Mouse (Mus musculus) T-cell, adult 2 months (primary cell): ENCODE measurements around the gene Fgf9.

Experiments
- DNase-seq: peaks from one replicate; pipeline ENCODE4 v3.0.0; 2022; ENCODE audit warnings: low spot score

Gene Fgf9

GRCm38 (mm10) chr14:58089486-58089885 is 19.1 kb downstream of the Fgf9 start:
- DNase-seq = no peak

DNA sequence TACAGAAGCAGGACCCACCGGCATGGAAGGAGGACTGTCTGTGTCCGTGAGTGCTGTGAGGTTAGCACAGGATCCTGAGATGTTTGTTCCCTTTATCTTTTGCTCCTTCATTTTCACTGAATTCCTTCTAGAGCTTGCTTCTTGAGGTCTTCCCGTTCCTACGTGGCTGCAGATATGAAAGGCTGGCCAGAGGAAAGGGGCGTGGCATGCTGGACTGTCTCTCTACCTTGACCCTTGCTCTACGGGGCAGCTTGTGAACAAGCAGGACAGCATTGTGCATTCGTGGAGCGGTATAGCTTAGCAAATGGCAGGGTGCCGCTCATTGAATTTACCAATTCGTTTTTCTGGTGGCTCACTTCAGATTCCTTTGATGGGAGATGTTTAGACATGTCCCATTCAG is 21.0 kb downstream of the Fgf9 start:
- no peak for DNase-seq

GRCm38 (mm10) chr14:58099599-58099998 is 29.3 kb downstream of the Fgf9 start:
- DNase-seq = no peak

- no peak for DNase-seq
Measured at GRCm38 (mm10) chr14:58101298-58101697, 31.0 kb downstream of the Fgf9 start.

DNA sequence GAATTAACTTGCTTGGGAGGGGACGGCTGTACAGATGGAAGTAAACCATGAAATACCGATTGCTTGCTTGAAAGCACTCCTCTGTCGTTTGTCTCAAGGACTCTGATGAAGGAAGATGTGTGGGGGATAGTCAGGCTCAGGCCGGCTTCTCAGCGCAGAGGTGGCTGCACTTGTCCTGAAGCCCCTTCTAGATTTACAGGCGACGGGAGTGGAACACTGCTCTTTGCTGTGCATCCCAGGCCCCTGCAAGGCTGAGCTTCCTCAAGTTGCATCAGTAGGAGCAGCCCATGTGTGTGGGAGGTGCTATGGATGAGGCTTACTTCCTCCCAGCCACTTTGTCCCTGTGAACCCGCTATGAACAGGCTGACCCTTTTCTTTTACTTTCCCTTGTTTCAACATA is 33.9 kb downstream of the Fgf9 start:
- DNase-seq = no peak

GRCm38 (mm10) chr14:58105596-58105995 is 35.2 kb downstream of the Fgf9 start:
- no peak for DNase-seq

DNA sequence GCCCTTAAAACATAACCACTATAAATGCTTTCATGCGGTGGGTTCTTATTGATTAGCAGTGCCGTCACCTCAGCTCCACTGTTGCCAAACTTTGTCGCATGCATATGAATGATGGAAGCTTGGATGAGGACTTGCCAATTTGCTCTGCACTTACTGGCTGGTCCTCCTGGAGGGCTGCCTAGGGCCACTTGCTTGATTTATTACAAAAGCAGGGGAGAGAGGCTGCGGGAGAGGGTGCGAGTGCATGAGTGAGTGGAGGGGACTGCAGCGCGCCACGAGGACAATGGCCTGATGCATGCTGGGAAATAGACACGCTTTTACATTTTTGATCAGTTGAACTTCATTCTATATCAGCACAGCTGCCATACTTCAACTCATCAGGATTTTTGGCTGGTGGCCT is 39.3 kb downstream of the Fgf9 start:
- DNase-seq = no peak

DNA sequence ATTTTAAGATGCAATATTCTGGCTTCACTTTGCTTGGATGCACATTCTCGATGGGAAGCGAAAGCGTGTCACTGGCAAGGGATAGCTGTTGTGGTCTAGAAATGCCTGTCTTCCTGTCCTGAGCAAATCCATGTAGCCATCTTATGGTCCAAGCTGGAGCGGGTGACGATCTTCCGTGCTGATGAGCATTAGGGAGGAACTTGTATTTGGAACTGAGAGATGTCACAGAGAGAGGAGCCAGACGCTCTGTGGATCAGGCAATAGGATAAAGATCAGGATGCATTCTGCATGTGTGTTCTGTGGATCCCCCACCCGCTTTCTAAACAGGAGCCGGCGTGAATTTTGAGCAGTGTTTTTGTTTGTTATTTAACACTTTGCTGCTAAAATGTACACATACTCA is 41.2 kb downstream of the Fgf9 start:
- no peak for DNase-seq

DNA sequence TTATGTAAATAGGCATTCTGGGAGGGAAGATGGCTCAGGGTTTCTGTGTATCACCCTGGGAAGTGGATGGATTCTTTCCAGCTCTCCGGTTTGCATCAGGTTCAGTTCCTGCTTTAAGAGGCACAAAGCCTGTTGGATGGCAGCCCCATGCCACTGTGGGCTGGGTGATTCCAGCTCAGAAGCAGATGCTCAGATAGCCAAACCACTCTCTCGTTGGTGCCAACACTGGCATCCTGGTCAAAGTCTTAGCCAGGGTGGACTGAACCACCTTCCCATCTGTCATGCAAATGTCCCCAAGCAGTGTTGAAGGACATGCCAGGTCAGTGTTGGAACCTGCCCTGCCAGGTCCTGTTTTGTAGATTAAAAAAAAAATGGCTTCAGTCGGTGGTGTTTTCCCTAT is 42.0 kb downstream of the Fgf9 start:
- DNase-seq = no peak

DNA sequence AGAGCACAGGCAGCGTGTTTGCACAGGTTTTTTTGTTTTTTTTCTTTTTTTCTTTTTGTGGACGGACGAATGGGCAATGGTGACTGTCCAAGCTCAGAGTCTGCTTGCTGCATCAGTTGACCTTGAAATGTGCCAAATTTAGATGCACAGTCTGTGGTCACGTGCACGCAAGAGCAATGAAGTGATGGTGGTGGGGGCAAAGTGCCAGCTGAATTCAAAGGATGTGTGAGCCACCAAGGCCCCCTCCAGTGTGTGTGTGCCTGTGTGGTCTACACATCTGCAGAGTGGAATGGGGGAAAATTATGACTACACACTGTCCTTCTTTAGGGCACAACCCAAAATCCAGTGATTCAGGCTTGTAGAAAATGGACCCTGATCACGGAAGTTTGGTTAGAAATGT is 42.8 kb downstream of the Fgf9 start:
- no peak for DNase-seq

GRCm38 (mm10) chr14:58114146-58114545 is 43.8 kb downstream of the Fgf9 start:
- no peak for DNase-seq

GRCm38 (mm10) chr14:58124625-58125024 is 54.3 kb downstream of the Fgf9 start:
- DNase-seq = no peak

DNA sequence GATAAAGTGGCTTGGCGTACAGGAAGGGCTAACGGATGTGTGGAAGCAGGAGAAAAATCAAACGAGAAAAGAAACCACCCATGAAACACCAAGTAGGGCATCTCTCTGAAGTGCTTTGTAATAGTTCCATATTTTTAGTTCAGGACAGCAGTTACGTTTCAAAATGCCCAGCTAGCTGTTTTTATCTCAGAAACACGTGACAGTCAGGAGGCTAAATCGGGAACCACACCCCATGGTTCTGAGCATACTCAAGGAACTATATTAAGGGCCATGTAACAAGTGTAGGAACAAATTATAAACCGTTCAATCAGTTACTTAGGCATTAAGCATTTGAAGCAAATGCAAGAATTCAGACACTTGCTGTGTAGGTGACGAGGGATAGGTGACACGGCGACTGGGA is 56.2 kb downstream of the Fgf9 start:
- no peak for DNase-seq

DNA sequence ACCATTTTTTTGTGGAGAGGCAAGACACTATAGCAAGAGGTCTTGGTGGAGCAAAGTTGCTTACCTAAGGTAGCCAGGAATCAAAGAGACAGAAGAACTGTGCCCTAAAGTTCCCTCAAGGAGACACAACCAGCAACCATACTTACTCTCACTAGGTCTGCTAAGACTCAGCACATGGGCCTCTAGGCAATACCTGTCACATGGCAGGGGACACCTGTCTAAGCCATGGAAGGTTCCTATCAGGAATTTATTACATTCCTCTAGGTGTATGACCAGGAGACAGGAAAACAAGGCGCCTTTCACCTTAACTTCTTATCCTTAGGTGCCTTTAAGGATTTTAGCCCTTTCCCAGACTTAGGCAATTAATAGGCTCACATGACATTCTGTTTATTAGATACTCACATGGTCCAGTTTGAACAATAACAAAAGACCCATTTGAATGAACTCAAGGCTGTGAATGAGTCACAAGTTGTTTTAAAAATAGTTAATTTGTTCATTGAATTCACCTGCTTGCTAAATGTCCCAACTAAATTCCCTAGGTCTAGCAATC is 69.2 kb downstream of the Fgf9 start:
- DNase-seq = no peak

GRCm38 (mm10) chr14:58149637-58150470 is 79.5 kb downstream of the Fgf9 start:
- no peak for DNase-seq

DNA sequence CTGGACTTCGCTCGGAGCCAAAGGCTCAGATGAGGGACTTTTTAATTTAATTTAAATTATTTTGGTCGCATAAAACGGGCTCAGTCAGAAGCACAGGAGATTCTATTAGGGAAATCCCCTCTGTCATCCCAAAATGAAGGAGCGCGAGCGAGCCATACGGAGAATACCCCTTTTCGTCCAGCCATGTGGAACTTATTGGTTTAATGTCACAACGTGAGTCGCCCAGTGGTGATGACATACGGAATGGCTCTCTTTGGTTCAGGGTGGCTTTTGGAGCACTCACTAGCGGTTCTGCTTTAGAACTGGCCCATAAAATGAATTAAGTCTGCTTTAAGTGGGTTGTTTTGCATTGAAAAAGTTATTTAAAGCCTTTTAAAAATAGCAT is 80.1 kb downstream of the Fgf9 start:
- no peak for DNase-seq

GRCm38 (mm10) chr14:58152110-58152509 is 81.8 kb downstream of the Fgf9 start:
- no peak for DNase-seq

- DNase-seq = no peak
Measured at GRCm38 (mm10) chr14:58153470-58154416, 83.4 kb downstream of the Fgf9 start.

GRCm38 (mm10) chr14:58160624-58161023 is 90.3 kb downstream of the Fgf9 start:
- DNase-seq = no peak
